Mouse (Mus musculus) neutrophil, adult 5-6 weeks (primary cell): Measurements from ENCODE around the gene Mknk1. TPM values are rescaled to one million over a fixed set of nuclear protein-coding genes. Genes with fewer than 3 reads are reported as not detected.

Source experiments
- ATAC-seq: fragments of 151-379, 151-347 bp; 2 replicates; pipeline ENCODE4 v1.8.0; 2017; ENCODE audit warnings: mild to moderate bottlenecking, moderate TSS enrichment; ENCODE audit not compliant: insufficient number of reproducible peaks, poor library complexity, low FRiP score, severe bottlenecking; ENCODE audit errors: extremely low read depth
- total RNA-seq: library from RNA; stranded (forward); fragments of 200-1000 nt; gene quantifications from 2 replicates; pipeline ENCODE4 v1.2.3, GENCODE M21; 2017

The Mknk1 gene
- total RNA-seq, 1 experiment from 2014 or later, result 210 TPM

GRCm38 (mm10) chr4:115881183-115881582 is 42.2 kb downstream of the Mknk1 start:
- ATAC-seq, result no peak

- ATAC-seq, result no peak
These were observed 43.2 kb downstream of the Mknk1 start for GRCm38 (mm10) chr4:115882195-115882594.

- no peak for ATAC-seq
These were observed 45.0 kb downstream of the Mknk1 start, which contains the start of gene Kncn for GRCm38 (mm10) chr4:115884022-115884421. Kncn (plus strand) TSS chr4:115884400.

- ATAC-seq, result no peak
These were observed 46.8 kb downstream of the Mknk1 start for GRCm38 (mm10) chr4:115885846-115886245.

GRCm38 (mm10) chr4:115886875-115887274 is 47.9 kb downstream of the Mknk1 start:
- ATAC-seq, result no peak

GRCm38 (mm10) chr4:115890066-115890465 is 51.1 kb downstream of the Mknk1 start:
- no peak for ATAC-seq

GRCm38 (mm10) chr4:115890553-115890952 is 51.6 kb downstream of the Mknk1 start, which contains the start of gene 6430628N08Rik:
6430628N08Rik (plus strand) TSS chr4:115890665.
- ATAC-seq, result no peak

GRCm38 (mm10) chr4:115894281-115894680 is 55.3 kb downstream of the Mknk1 start:
- no peak for ATAC-seq

- ATAC-seq, result no peak
These were observed 59.1 kb downstream of the Mknk1 start for GRCm38 (mm10) chr4:115897901-115898631.

GRCm38 (mm10) chr4:115902816-115903215 is 63.8 kb downstream of the Mknk1 start:
- no peak for ATAC-seq

GRCm38 (mm10) chr4:115904375-115904774 is 65.4 kb downstream of the Mknk1 start:
- ATAC-seq, result no peak

- no peak for ATAC-seq
These were observed 66.7 kb downstream of the Mknk1 start for GRCm38 (mm10) chr4:115905701-115906100.

GRCm38 (mm10) chr4:115906791-115907190 is 67.8 kb downstream of the Mknk1 start:
- no peak for ATAC-seq

- no peak for ATAC-seq
These were observed 69.0 kb downstream of the Mknk1 start for GRCm38 (mm10) chr4:115907994-115908393.

- ATAC-seq, result no peak
These were observed 69.6 kb downstream of the Mknk1 start for GRCm38 (mm10) chr4:115908641-115909040.

GRCm38 (mm10) chr4:115911586-115911985 is 72.6 kb downstream of the Mknk1 start:
- ATAC-seq, result no peak

- no peak for ATAC-seq
These were observed 80.9 kb downstream of the Mknk1 start for GRCm38 (mm10) chr4:115919911-115920310.

GRCm38 (mm10) chr4:115922688-115923087 is 83.7 kb downstream of the Mknk1 start:
- ATAC-seq, result no peak

GRCm38 (mm10) chr4:115923262-115923880 is 84.4 kb downstream of the Mknk1 start:
- no peak for ATAC-seq

- no peak for ATAC-seq
These were observed 88.6 kb downstream of the Mknk1 start for GRCm38 (mm10) chr4:115927637-115928036.
